Mouse (Mus musculus) heart, embryonic 16.5 days (tissue): Measurements from ENCODE around the gene Unc45a. TPM values are rescaled to one million over a fixed set of nuclear protein-coding genes. Genes with fewer than 3 reads are reported as not detected.

ENCODE experiments used
- ATAC-seq: fragments of 200-750 bp; cut with Nextera tagmentation; replicated peaks from 2 replicates; pipeline ENCODE4 v1.8.0; 2017; ENCODE audit warnings: moderate number of reproducible peaks; ENCODE audit not compliant: insufficient read depth, low FRiP score; ENCODE audit errors: extremely low read depth
- H3K27ac ChIP-seq: fragments of 300-500 bp; sonication (generic); 2 replicates; pipeline ENCODE4 v1.5.1; 2014; ENCODE audit warnings: mild to moderate bottlenecking, low read length, control low read depth, moderate library complexity
- H3K27me3 ChIP-seq: fragments of 300-500 bp; sonication (generic); 2 replicates; pipeline ENCODE4 v1.6.1; 2014; ENCODE audit warnings: low read length, mixed read lengths; ENCODE audit not compliant: control insufficient read depth, insufficient read depth
- H3K36me3 ChIP-seq: fragments of 300-500 bp; sonication (generic); 2 replicates; pipeline ENCODE4 v1.6.1; 2014; ENCODE audit not compliant: control insufficient read depth, insufficient read depth
- H3K4me1 ChIP-seq: fragments of 300-500 bp; sonication (generic); 2 replicates; pipeline ENCODE4 v1.6.1; 2014; ENCODE audit warnings: low read length, mixed read lengths; ENCODE audit not compliant: control insufficient read depth, insufficient read depth
- H3K4me2 ChIP-seq: fragments of 300-500 bp; sonication (generic); 2 replicates; pipeline ENCODE4 v1.6.1; 2014; ENCODE audit warnings: low read depth, mild to moderate bottlenecking, control low read depth, low read length
- H3K4me3 ChIP-seq: fragments of 300-500 bp; sonication (generic); 2 replicates; pipeline ENCODE4 v1.5.1; 2014; ENCODE audit warnings: mild to moderate bottlenecking, control low read depth, low read length
- H3K9ac ChIP-seq: fragments of 300-500 bp; sonication (generic); 2 replicates; pipeline ENCODE4 v1.6.1; 2014; ENCODE audit warnings: low read length, control low read depth
- H3K9me3 ChIP-seq: fragments of 300-500 bp; sonication (generic); replicated peaks from 2 replicates; pipeline ENCODE4 v1.6.1; 2016; ENCODE audit warnings: low read length; ENCODE audit not compliant: control insufficient read depth
- WGBS: fragments of 180-500 bp; shearing (Covaris S2); extraction: QIAGEN DNeasy Blood & Tissue Kit; methylation state at CpG from one replicate; pipeline ENCODE4 v1.1.7; 2014; 5-methylcytosine and 5-hydroxymethylcytosine counted together
- polyA plus RNA-seq: library from polyadenylated mRNA; unstranded; fragments of >200 nt; fragmentation: Nextera tagmentation; extraction: Ambion mirVana; gene quantifications from 2 replicates; pipeline ENCODE4 v1.2.1, GENCODE M21; 2015

The Unc45a gene
- polyA plus RNA-seq, 1 experiment from 2014 or later, result 20.6 TPM

- Histone ChIP-seq H3K9me3 (no peaks in the 10 kb centered on the region), H3K4me2 (no peak overlapping the region), H3K27me3 (no peaks in the 10 kb centered on the region), H3K4me1 (peaks cover 9% of the 10 kb centered on the region), H3K4me3 (no peak overlapping the region), H3K9ac (no peak overlapping the region), H3K36me3 (peaks cover 49% of the 10 kb centered on the region), H3K27ac (no peak overlapping the region)
- 88% methylated on average over 2 of the region's 2 CpGs for WGBS
- no peak for ATAC-seq
These were observed 39.3 kb downstream of the Unc45a start for GRCm38 (mm10) chr7:80301522-80301921.

- Histone ChIP-seq H3K9ac (no peak overlapping the region), H3K36me3 (peaks cover 33% of the 10 kb centered on the region), H3K4me2 (no peak overlapping the region), H3K4me3 (no peak overlapping the region), H3K27me3 (no peaks in the 10 kb centered on the region), H3K4me1 (peaks cover 20% of the 10 kb centered on the region), H3K9me3 (no peaks in the 10 kb centered on the region), H3K27ac (no peak overlapping the region)
- 92% methylated on average over 3 of the region's 3 CpGs for WGBS
- ATAC-seq, result no peak
These were observed 41.2 kb downstream of the Unc45a start for GRCm38 (mm10) chr7:80299568-80299967.

GRCm38 (mm10) chr7:80298754-80299153, 42.1 kb downstream of the Unc45a start:
- ATAC-seq, result no peak
- Histone ChIP-seq H3K9ac (no peak overlapping the region), H3K27ac (no peak overlapping the region), H3K9me3 (no peaks in the 10 kb centered on the region), H3K4me1 (peaks cover 20% of the 10 kb centered on the region), H3K27me3 (no peaks in the 10 kb centered on the region), H3K4me3 (no peak overlapping the region), H3K4me2 (no peak overlapping the region), H3K36me3 (peaks cover 26% of the 10 kb centered on the region)
- WGBS, result 93% methylated on average over 4 of the region's 4 CpGs

- H3K4me3 ChIP-seq, result peak overlapping the region; percentile 3; the same call in 1 of the 2 replicates
- no peaks in the 10 kb centered on the region for H3K27me3 ChIP-seq
- H3K9me3 ChIP-seq, result no peaks in the 10 kb centered on the region
- H3K9ac ChIP-seq, result 0 out of 2 replicates have a peak overlapping the region, but pooled peaks have one; percentile 29
- H3K36me3 ChIP-seq, result peaks cover 16% of the 10 kb centered on the region
- WGBS, result 60% methylated on average over 3 of the region's 3 CpGs
- 0 out of 2 replicates have a peak overlapping the region, but pooled peaks have one; percentile 15 for H3K4me2 ChIP-seq
- ATAC-seq, result no peak
- H3K4me1 ChIP-seq, result peaks cover 20% of the 10 kb centered on the region
- no peak overlapping the region for H3K27ac ChIP-seq
These were observed 43.8 kb downstream of the Unc45a start for GRCm38 (mm10) chr7:80297041-80297440.

GRCm38 (mm10) chr7:80296462-80296861, 44.3 kb downstream of the Unc45a start:
- Histone ChIP-seq H3K4me1 (peaks cover 20% of the 10 kb centered on the region), H3K9ac (no peak overlapping the region), H3K27ac (no peak overlapping the region), H3K4me2 (peak overlapping the region; percentile 86), H3K27me3 (no peaks in the 10 kb centered on the region), H3K36me3 (peaks cover 11% of the 10 kb centered on the region), H3K4me3 (peak overlapping the region; percentile 20), H3K9me3 (no peaks in the 10 kb centered on the region)
- WGBS, result 93% methylated on average over 6 of the region's 6 CpGs
- ATAC-seq, result no peak

GRCm38 (mm10) chr7:80294764-80295648, 45.8 kb downstream of the Unc45a start:
- Histone ChIP-seq H3K36me3 (peaks cover 9% of the 10 kb centered on the region), H3K4me1 (peaks cover 20% of the 10 kb centered on the region), H3K27me3 (no peaks in the 10 kb centered on the region), H3K27ac (peak overlapping the region; percentile 89), H3K9me3 (no peaks in the 10 kb centered on the region), H3K9ac (peak overlapping the region; percentile 90), H3K4me3 (peak overlapping the region; percentile 96), H3K4me2 (peak overlapping the region; percentile 86)
- WGBS, result 7% methylated on average over 37 of the region's 37 CpGs
- peak; percentile 55 for ATAC-seq

- peak; percentile 100 for ATAC-seq
- peak within 1 kb of the TSS; percentile 89 for H3K27ac ChIP-seq
- H3K4me3 ChIP-seq, result peak within 1 kb of the TSS; percentile 96
- H3K36me3 ChIP-seq, result peaks cover 8% of the 10 kb centered on the region; the same call in 1 of the 2 replicates
- H3K9ac ChIP-seq, result peak within 1 kb of the TSS; percentile 90
- H3K9me3 ChIP-seq, result no peaks in the 10 kb centered on the region
- peak within 1 kb of the TSS; percentile 86 for H3K4me2 ChIP-seq
- WGBS, result under 1% methylated on average over 52 of the region's 52 CpGs
- H3K4me1 ChIP-seq, result peaks cover 20% of the 10 kb centered on the region
- no peaks in the 10 kb centered on the region for H3K27me3 ChIP-seq
These were observed 46.6 kb downstream of the Unc45a start, which contains the start of gene Prc1 for GRCm38 (mm10) chr7:80294062-80294763. Gene Prc1, plus strand, starts transcription at chr7:80294450.

GRCm38 (mm10) chr7:80287736-80288135, 53.1 kb downstream of the Unc45a start:
- WGBS, result 84% methylated on average over 10 of the region's 10 CpGs
- H3K4me2 ChIP-seq, result no peak overlapping the region
- no peak overlapping the region for H3K9ac ChIP-seq
- ATAC-seq, result no peak; the same call in 1 of the 2 replicates
- no peak overlapping the region; the same call in 1 of the 2 replicates for H3K27ac ChIP-seq
- no peaks in the 10 kb centered on the region for H3K27me3 ChIP-seq
- peaks cover 45% of the 10 kb centered on the region for H3K36me3 ChIP-seq
- H3K9me3 ChIP-seq, result no peaks in the 10 kb centered on the region
- H3K4me3 ChIP-seq, result no peak overlapping the region
- no peaks in the 10 kb centered on the region for H3K4me1 ChIP-seq

GRCm38 (mm10) chr7:80285725-80286124, 55.1 kb downstream of the Unc45a start:
- H3K36me3 ChIP-seq, result peaks cover 43% of the 10 kb centered on the region
- no peak overlapping the region for H3K4me2 ChIP-seq
- no peaks in the 10 kb centered on the region for H3K27me3 ChIP-seq
- no peak overlapping the region for H3K9ac ChIP-seq
- H3K4me3 ChIP-seq, result no peak overlapping the region
- no peak overlapping the region for H3K27ac ChIP-seq
- 86% methylated on average over 6 of the region's 6 CpGs for WGBS
- no peak for ATAC-seq
- H3K9me3 ChIP-seq, result no peaks in the 10 kb centered on the region
- H3K4me1 ChIP-seq, result no peaks in the 10 kb centered on the region
